Mouse (Mus musculus): ENCODE data around the gene Hnrnpa3. TPM values are rescaled to one million over a fixed set of nuclear protein-coding genes. Genes with fewer than 3 reads are reported as not detected.

The Hnrnpa3 gene
- total RNA-seq, 2 experiments from 2014 or later, result 421 to 501 TPM

- no peak for DNase-seq (ENCODE audit: low spot score in 2 of 2)
Observed at GRCm38 (mm10) chr2:75701822-75702587, 42.9 kb downstream of the Hnrnpa3 start.

GRCm38 (mm10) chr2:75702588-75702976, 43.5 kb downstream of the Hnrnpa3 start:
- no peak for DNase-seq (ENCODE audit: low spot score in 2 of 2)

- peak; percentile 74 to 93 for DNase-seq (ENCODE audit: low spot score in 2 of 2)
Observed at GRCm38 (mm10) chr2:75703375-75704181, 44.5 kb downstream of the Hnrnpa3 start.

DNA sequence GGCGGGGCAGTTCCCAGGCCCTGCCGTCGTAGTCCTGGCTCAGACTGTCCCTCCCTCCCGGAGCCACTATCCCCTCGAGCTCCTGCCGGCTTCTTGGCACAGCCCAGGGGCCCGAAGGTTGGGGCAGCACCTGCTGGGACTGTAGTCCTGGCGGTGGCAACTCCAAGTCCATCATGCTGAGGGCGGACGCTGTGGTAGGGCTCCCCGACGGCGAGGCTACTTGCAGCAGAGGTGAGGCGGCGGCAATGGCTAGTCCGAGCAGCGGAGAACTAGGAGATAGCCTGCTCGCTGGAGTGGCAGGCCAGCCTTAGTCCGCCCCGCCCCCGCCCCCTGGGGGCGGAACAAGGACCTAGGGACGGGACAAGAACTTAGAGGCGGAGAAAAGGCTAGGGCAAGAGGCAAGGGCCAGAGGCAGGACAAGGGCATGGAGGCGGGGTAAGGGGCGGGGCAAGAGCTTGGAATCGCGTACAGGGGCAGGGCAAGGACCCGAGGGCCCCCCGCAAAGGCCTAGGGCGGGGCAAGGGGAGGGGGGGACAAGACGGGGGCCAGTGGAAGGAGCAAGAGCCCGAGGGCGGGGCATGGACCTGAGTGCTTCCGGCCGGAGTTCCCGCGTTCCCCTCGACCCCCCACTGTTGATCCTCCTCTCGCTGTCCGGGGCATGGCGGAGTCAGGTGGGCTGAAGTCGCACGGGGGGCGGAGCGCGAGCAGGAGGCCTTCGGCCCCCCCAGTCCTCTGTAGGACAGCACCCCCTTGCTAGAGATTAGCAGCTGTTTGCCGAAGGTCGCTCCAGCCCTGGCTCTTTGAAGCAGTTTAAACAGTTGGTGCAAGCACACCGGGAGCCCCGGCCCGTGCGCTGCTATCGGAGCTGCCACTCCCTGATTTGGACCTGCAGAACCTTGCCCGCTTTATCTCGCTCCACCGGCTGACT, 45.4 kb downstream of the Hnrnpa3 start, which contains the start of gene Nfe2l2:
TSS of gene Nfe2l2 (minus strand) at position 408 of the 928 bp plus-strand sequence.
- DNase-seq (ENCODE audit: low spot score in 2 of 2), result peak; percentile 92 to 98

DNA sequence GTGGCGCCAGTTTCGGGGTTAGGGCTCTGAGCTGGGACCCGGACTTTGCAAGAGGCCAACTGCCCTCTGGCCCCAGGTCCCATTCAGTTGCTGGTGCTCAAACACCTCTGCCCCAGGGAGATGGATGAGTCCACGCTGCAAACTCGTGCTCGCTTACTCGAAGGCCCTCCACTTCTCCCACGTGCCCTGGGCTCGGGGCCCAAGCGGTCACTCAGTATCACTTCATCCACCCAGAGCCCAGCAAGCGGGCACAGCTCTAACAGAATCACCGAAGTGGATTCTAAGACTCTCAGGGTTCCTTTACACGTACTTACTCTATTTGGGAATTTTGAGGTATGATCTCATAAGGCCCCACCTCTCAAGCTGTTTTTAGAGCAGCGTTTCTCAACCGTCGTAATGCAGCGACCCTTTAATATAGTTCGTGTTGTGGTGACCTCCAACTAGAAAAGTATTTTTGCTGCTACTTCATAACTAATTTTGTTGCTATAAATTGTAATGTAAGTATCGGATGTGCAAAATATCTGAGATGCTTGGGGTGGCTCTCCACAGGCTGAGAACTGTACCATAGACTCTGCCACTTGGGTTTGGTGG, 46.2 kb downstream of the Hnrnpa3 start:
- no peak for DNase-seq (ENCODE audit: low spot score in 2 of 2)

- no peak for DNase-seq (ENCODE audit: low spot score in 2 of 2)
Observed at GRCm38 (mm10) chr2:75706435-75706834, 47.4 kb downstream of the Hnrnpa3 start.

DNA sequence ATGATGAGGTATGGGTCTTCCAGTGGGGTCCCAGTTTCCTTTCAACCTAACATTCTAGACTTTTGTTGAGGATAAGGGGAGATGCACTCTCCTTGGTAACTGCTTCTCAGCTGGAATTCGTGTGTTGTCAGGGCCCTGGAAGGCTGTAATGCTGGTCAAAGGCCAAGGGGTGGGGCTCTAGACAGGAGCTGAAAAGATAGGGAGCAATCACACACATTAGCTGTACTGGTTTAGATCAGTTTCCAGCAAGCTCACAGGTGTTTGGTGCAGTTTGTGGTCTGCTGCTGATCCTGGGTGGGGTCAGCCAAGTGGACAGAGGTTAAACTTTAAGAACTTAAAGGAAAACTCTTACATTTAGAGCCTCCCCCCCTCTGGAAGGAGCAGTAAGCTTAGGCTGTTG, 48.4 kb downstream of the Hnrnpa3 start:
- DNase-seq (ENCODE audit: low spot score in 2 of 2), result no peak

GRCm38 (mm10) chr2:75713083-75713482, 54.0 kb downstream of the Hnrnpa3 start:
- no peak for DNase-seq (ENCODE audit: low spot score in 2 of 2)

GRCm38 (mm10) chr2:75714766-75715165, 55.7 kb downstream of the Hnrnpa3 start:
- no peak for DNase-seq (ENCODE audit: low spot score in 2 of 2)

GRCm38 (mm10) chr2:75716046-75717016, 57.3 kb downstream of the Hnrnpa3 start:
- DNase-seq (ENCODE audit: low spot score in 2 of 2), result no peak

Small RNA genes lying within 50 kb of the gene (microRNA-seq; reads per million reads assigned to microRNA genes)
- not detected for gene Gm24574

Other genes starting within 250 kb of the Hnrnpa3 start
- gene Nfe2l2, start 45.4 kb downstream of the Hnrnpa3 start, total RNA-seq (2021), result 10 to 100 TPM; 38.1 to 42.1 TPM
- 10 to 100 TPM; 39.8 to 43.9 TPM for gene Agps, start 172.9 kb downstream of the Hnrnpa3 start, total RNA-seq (2021)